Mouse (Mus musculus) lung, embryonic 16.5 days (tissue): ENCODE measurements around the gene Ero1l. TPM values are rescaled to one million over a fixed set of nuclear protein-coding genes. Genes with fewer than 3 reads are reported as not detected.

Experiments used
- ATAC-seq: fragments of 200-750 bp; cut with Nextera tagmentation; 2 replicates; pipeline ENCODE4 v1.8.0; 2017; ENCODE audit warnings: low read depth, mild to moderate bottlenecking, moderate library complexity
- H3K27ac ChIP-seq: fragments of 300-500 bp; sonication (generic); 2 replicates; pipeline ENCODE4 v1.5.1; 2014; ENCODE audit warnings: mild to moderate bottlenecking, control low read depth, low read length
- H3K27me3 ChIP-seq: fragments of 300-500 bp; sonication (generic); 2 replicates; pipeline ENCODE4 v1.6.1; 2014; ENCODE audit warnings: low read depth, low read length, mixed read lengths; ENCODE audit not compliant: control insufficient read depth, insufficient read depth
- H3K36me3 ChIP-seq: fragments of 300-500 bp; sonication (generic); 2 replicates; pipeline ENCODE4 v1.6.1; 2014; ENCODE audit warnings: low read length; ENCODE audit not compliant: control insufficient read depth, insufficient read depth
- H3K4me1 ChIP-seq: fragments of 300-500 bp; sonication (generic); replicated peaks from 2 replicates; pipeline ENCODE4 v1.6.1; 2014; ENCODE audit warnings: low read length, mixed read lengths; ENCODE audit not compliant: control insufficient read depth, insufficient read depth
- H3K4me2 ChIP-seq: fragments of 300-500 bp; sonication (generic); 2 replicates; pipeline ENCODE4 v1.6.1; 2014; ENCODE audit warnings: low read depth, low read length, control low read depth
- H3K4me3 ChIP-seq: fragments of 300-500 bp; sonication (generic); 2 replicates; pipeline ENCODE4 v1.5.1; 2014; ENCODE audit warnings: mild to moderate bottlenecking, low read length, control low read depth
- H3K9ac ChIP-seq: fragments of 300-500 bp; sonication (generic); 2 replicates; pipeline ENCODE4 v1.6.1; 2014; ENCODE audit warnings: low read length, control low read depth
- H3K9me3 ChIP-seq: fragments of 300-500 bp; sonication (generic); 2 replicates; pipeline ENCODE4 v1.6.1; 2016; ENCODE audit warnings: low read length; ENCODE audit not compliant: control insufficient read depth
- WGBS: fragments of 180-500 bp; shearing (Covaris S2); extraction: QIAGEN DNeasy Blood & Tissue Kit; methylation state at CpG from one replicate; pipeline ENCODE4 v1.1.7; 2014; 5-methylcytosine and 5-hydroxymethylcytosine counted together
- polyA plus RNA-seq: library from polyadenylated mRNA; unstranded; fragments of >200 nt; fragmentation: Nextera tagmentation; extraction: Ambion mirVana; gene quantifications from 2 replicates; pipeline ENCODE4 v1.2.1, GENCODE M21; 2015

Ero1l gene
- polyA plus RNA-seq, 1 experiment from 2014 or later = 29.8 TPM

DNA sequence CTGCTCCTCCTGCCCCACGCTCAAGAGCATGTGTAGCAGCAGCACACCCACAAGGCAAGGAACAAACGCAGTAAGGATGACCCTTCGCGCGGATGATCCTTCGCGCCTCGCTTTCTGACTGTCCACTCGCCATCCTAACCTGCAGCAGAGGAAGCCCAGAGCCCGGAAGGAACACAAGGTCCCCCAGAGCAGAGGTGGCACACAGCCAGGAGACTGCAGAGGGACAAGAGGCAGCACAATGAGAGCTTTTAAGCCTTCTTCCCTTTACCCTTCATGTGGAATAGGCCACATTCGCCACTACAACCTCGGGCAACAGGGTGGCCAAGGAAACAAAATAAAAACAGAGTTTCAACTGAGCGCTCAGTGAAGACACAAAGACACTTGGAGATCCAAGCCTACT lies 8.9 kb downstream of the Ero1l start:
- Histone ChIP-seq H3K4me1 (peaks cover 6% of the 10 kb centered on the region), H3K4me2 (no peak overlapping the region), H3K36me3 (no peaks in the 10 kb centered on the region), H3K27ac (no peak overlapping the region), H3K27me3 (no peaks in the 10 kb centered on the region), H3K9ac (no peak overlapping the region), H3K4me3 (no peak overlapping the region), H3K9me3 (no peaks in the 10 kb centered on the region)
- WGBS = 83% methylated on average over 13 of the region's 13 CpGs
- no peak; the same call in 1 of the 2 replicates for ATAC-seq

DNA sequence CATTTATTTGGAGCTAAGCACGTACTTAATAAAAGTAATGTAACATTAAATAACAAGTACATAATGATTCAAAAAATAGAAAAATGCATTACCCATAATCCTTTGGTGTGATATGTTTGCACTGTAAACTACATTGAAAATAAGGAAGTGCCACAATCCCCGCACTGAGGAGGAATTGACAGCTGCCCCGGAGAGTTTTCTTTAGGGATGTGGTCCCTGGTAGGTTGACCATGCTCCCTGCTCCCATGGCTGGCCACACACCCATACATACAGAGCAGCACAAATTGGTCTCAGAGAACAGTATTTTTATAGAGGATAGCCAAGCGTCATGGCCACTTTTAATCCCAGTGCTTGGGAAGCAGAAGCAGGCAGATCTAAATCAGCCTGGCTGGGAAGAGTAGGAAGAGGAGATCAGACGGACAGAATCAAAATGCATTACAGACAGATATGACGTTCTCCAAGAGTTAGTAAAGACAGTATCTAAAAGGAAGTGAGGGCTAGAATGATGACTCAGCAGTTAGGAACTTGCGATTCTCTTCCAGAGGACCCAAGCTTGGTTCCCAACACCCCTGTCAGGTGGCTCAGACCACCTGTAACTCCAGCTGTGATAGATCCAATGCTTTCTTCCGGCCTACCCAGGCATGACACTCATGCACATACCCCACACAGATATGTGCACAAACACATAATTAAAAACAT lies 10.8 kb downstream of the Ero1l start:
- H3K4me2 ChIP-seq = no peak overlapping the region
- H3K36me3 ChIP-seq = 0 out of 2 replicates have a peak, but pooled peaks cover 2% of the 10 kb centered on the region
- H3K4me1 ChIP-seq = peaks cover 4% of the 10 kb centered on the region
- no peak overlapping the region for H3K9ac ChIP-seq
- ATAC-seq = no peak
- no peaks in the 10 kb centered on the region for H3K9me3 ChIP-seq
- WGBS = 90% methylated on average over 8 of the region's 8 CpGs
- no peaks in the 10 kb centered on the region for H3K27me3 ChIP-seq
- no peak overlapping the region for H3K27ac ChIP-seq
- H3K4me3 ChIP-seq = no peak overlapping the region

DNA sequence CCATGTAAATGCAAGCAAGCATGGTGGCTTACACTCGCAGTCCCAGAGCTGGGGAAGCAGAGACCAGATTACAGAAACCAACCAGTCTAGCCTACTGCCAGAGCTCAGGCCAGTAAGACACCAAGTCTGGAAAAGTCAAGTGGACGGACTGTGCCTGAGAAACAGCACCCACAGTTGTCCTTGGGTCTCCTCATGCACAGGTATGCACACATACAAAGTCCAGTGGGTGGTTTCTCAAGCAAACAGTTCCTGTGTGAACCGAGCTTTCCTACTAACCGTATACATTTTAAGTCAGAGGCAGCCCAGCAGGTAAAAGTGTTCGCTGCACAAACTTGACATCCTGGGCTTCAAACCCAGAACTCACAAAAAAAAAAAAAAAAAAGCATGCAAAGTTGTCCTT lies 12.7 kb downstream of the Ero1l start:
- ATAC-seq = no peak
- no peak overlapping the region for H3K9ac ChIP-seq

DNA sequence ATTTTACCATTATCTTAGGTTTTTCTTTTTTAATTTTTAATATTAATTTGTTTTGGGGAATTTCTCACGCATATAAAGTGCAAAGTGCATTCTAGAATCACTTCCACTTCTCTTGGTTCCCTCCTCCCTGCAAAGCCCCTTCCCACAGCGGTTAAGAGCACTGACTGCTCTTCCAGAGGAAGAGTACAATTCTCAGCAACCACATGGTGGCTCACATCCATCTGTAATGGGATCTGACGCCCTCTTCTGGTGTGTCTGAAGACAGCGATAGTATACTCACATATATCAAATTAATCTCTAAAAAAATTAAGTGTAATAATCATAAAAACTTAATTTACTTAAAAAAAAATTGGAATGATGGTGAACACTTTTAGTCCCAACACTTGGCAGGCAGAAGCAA lies 14.2 kb downstream of the Ero1l start:
- H3K9me3 ChIP-seq = no peaks in the 10 kb centered on the region
- no peaks in the 10 kb centered on the region for H3K27me3 ChIP-seq
- H3K4me1 ChIP-seq = no peaks in the 10 kb centered on the region
- no peak for ATAC-seq
- 72% methylated on average over 4 of the region's 4 CpGs for WGBS
- H3K4me3 ChIP-seq = no peak overlapping the region
- 0 out of 2 replicates have a peak, but pooled peaks cover 2% of the 10 kb centered on the region for H3K36me3 ChIP-seq
- H3K27ac ChIP-seq = no peak overlapping the region
- H3K9ac ChIP-seq = no peak overlapping the region
- no peak overlapping the region for H3K4me2 ChIP-seq

More for the DNA sequence above, 12.7 kb downstream of the Ero1l start:
- no peak overlapping the region for H3K27ac ChIP-seq
- no peak overlapping the region for H3K4me3 ChIP-seq
- no peak overlapping the region for H3K4me2 ChIP-seq
- H3K27me3 ChIP-seq = no peaks in the 10 kb centered on the region
- H3K9me3 ChIP-seq = no peaks in the 10 kb centered on the region
- peaks cover 4% of the 10 kb centered on the region for H3K4me1 ChIP-seq
- 0 out of 2 replicates have a peak, but pooled peaks cover 2% of the 10 kb centered on the region for H3K36me3 ChIP-seq
- WGBS = 91% methylated on average over 5 of the region's 5 CpGs

DNA sequence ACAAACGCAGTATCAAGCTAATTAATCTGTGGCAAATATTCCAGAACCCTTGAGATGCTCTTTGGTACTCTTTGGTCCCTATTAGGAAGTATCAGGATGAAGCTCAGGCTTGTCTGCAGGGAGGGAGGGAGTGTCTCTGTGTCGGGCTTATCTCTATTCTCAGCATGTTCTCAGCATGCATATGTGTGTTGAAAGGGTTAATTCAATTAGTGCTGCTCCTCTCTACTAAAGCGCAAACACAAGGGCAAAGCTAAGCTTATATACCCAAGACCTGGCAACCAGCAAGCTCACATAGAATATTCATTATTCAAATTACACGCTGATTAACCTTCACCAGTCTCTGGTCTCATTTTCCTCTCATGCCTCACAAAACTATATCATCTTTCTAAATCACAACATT lies 14.6 kb downstream of the Ero1l start:
- no peak overlapping the region for H3K4me3 ChIP-seq
- no peak overlapping the region for H3K27ac ChIP-seq
- H3K9me3 ChIP-seq = no peaks in the 10 kb centered on the region
- H3K9ac ChIP-seq = no peak overlapping the region
- no peaks in the 10 kb centered on the region for H3K27me3 ChIP-seq
- WGBS = 59% methylated on average over 4 of the region's 4 CpGs
- ATAC-seq = no peak
- no peaks in the 10 kb centered on the region for H3K4me1 ChIP-seq
- no peak overlapping the region for H3K4me2 ChIP-seq
- H3K36me3 ChIP-seq = 0 out of 2 replicates have a peak, but pooled peaks cover 2% of the 10 kb centered on the region

DNA sequence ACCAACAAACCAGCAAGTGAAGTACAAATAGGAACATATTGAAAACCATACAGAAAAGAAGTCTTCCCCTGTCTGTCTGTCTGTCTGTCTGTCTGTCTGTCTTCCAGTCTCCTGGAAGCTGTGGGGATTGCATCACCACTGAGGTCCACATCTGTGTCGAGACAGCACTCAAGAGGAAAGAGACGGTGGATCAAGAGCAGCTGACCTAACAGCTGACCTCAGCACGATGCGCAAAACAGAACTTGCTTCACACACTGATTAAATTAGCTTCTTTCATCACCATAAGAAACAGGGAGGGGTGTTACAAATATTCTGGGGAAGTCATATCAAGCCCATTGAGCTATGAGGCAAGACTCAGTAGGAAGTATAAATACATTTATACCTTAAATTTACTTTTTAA lies 27.0 kb downstream of the Ero1l start:
- no peaks in the 10 kb centered on the region for H3K27me3 ChIP-seq
- H3K9ac ChIP-seq = no peak overlapping the region
- ATAC-seq = no peak
- H3K27ac ChIP-seq = no peak overlapping the region
- H3K4me3 ChIP-seq = no peak overlapping the region
- H3K4me2 ChIP-seq = no peak overlapping the region
- no peaks in the 10 kb centered on the region for H3K4me1 ChIP-seq
- 66% methylated on average over 4 of the region's 4 CpGs for WGBS
- H3K9me3 ChIP-seq = no peaks in the 10 kb centered on the region
- peaks cover 3% of the 10 kb centered on the region; the same call in 1 of the 2 replicates for H3K36me3 ChIP-seq

DNA sequence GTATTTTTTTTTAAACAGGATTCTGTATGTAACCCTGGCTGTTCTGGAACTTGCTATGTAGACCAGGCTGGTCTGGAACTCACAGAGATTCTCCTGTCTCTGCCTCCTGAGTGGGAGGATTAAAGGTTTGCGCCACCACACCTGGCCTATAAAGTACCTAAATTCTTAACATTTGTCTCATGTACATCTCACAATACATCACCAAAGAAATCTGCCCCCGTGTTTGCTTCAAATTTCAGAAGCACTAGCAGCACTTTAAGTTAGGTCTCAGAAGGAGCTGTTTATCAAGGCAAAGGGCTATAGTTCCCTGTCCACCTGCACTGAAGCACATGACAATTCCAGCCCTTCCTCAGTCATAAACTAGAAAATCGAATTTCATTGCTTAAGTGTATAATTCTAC lies 36.5 kb downstream of the Ero1l start:
- H3K36me3 ChIP-seq = peaks cover 2% of the 10 kb centered on the region; the same call in 1 of the 2 replicates
- H3K9ac ChIP-seq = no peak overlapping the region
- no peaks in the 10 kb centered on the region for H3K4me1 ChIP-seq
- no peak overlapping the region for H3K27ac ChIP-seq
- H3K27me3 ChIP-seq = no peaks in the 10 kb centered on the region
- 80% methylated on average over 3 of the region's 3 CpGs for WGBS
- ATAC-seq = no peak
- no peaks in the 10 kb centered on the region for H3K9me3 ChIP-seq
- H3K4me2 ChIP-seq = no peak overlapping the region
- H3K4me3 ChIP-seq = no peak overlapping the region

DNA sequence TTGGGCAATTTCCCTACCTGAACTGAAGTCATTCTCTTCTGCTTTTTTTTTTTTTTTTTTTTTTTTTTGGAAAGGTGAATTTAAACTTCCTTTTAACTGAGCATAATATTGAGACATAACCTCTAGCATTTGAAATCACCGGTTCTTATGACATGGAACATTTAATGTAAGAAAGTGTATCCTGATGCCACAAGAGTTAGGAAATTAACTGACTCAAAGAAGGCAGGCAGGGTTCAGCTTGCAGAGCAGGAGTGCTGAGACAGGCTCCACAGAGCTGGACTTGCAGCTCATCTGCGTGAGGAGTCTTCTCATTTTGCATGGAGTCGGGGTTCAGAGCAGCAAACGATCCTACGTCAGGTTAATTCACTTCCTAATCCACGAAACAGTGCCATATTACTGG lies 42.8 kb downstream of the Ero1l start:
- Histone ChIP-seq H3K4me2 (no peak overlapping the region), H3K4me1 (no peaks in the 10 kb centered on the region), H3K36me3 (no peaks in the 10 kb centered on the region), H3K4me3 (no peak overlapping the region), H3K9me3 (no peaks in the 10 kb centered on the region), H3K27me3 (no peaks in the 10 kb centered on the region), H3K9ac (no peak overlapping the region), H3K27ac (no peak overlapping the region)
- WGBS = 85% methylated on average over 6 of the region's 6 CpGs
- no peak for ATAC-seq

DNA sequence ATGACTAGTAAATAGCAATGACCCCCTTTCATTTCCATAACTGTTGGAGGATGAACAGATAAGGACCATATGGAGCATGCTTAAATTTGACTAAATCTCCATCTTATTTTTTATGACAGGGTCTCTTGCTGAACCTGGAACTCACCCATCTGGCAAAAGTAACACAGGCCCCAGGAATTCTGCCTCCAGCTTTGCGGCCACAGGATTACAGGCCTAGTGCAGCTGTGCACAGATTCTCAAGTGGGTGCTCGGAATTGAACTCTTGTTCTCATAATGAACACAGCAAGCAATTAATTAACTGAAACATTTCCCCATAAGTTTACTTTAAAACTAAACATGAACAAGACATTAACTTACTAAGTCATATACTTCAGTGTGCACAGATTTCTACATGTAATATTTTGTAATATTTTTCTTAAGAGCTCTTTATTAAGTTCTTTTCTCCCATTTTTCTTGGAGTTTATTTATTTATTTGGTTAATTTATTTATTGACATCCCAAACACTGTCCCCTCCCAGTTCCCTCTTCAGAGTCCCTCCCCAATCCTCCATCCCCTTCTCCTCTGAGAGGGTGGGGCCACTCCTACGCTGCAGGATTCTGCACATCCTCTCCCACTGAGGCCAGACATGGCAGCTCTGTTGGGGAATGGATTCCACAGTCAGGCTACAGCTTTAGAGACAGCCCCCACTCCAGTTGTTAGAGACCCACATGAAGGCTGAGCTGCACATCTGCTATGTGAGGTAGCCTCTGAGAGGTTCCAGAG lies 54.6 kb downstream of the Ero1l start:
- Histone ChIP-seq H3K36me3 (no peaks in the 10 kb centered on the region), H3K4me2 (no peak overlapping the region), H3K4me1 (no peaks in the 10 kb centered on the region), H3K9me3 (no peaks in the 10 kb centered on the region), H3K27ac (no peak overlapping the region), H3K27me3 (no peaks in the 10 kb centered on the region), H3K9ac (no peak overlapping the region), H3K4me3 (no peak overlapping the region)
- ATAC-seq = no peak
- WGBS = 75% methylated on average over 3 of the region's 3 CpGs
